ENCODE assay signal across 8 mouse cellular contexts in genomic region chr17:21962107-21962907, GRCm38 (mm10). TPM values are rescaled to one million over a fixed set of nuclear protein-coding genes. Genes with fewer than 3 reads are reported as not detected.
A peak's percentile ranks its signal among the peaks of the same experiment; 100 is the strongest.
DNase-seq lines count a peak whose midpoint lies in the region; ATAC-seq lines count a peak whose summit lies in the region.
"Not testable (repeated sequence)": the region's sequence is repeated elsewhere in the genome, so short reads cannot be mapped to it uniquely, and the experiment has no call there.

Zfp942 (minus strand) TSS chr17:21962464.
Zfp943 (plus strand) TSS chr17:21962552.

- peak within 1 kb of the TSS; percentile 83 for H3K9ac ChIP-seq in heart, embryonic 14.5 days (ENCODE audit: low read length)
- H3K9ac ChIP-seq in liver, embryonic 12.5 days: peak within 1 kb of the TSS; percentile 82

- DNase-seq in CD4-positive helper T cell, adult 2 months (ENCODE audit: low read depth, low spot score): peak; percentile 85
- DNase-seq in fibroblast of lung, adult 2 months (ENCODE audit: low read depth): peak; percentile 32
- peak; percentile 80 for DNase-seq in kidney, postnatal 10 days
- peak; percentile 83 for DNase-seq in naive thymus-derived CD4-positive, alpha-beta T cell, adult 2 months (ENCODE audit: low read depth)
- peak; percentile 69 for DNase-seq in splenic B cell, adult 2 months (ENCODE audit: low read depth, low spot score)

- not testable (repeated sequence) for H3K36me3 ChIP-seq in heart, embryonic 14.5 days (ENCODE audit: control insufficient read depth, insufficient read depth, low read length); liver, embryonic 12.5 days; splenic B cell, adult 2 months (ENCODE audit: control insufficient read depth, insufficient read depth, low read length, poor library complexity, severe bottlenecking)

- not testable (repeated sequence) for H3K4me1 ChIP-seq in brown adipose tissue, adult 24 weeks (ENCODE audit: control insufficient read depth, insufficient read depth, insufficient read length, low read length)
- H3K4me1 ChIP-seq in heart, embryonic 14.5 days (ENCODE audit: control insufficient read depth in 2 of 2, insufficient read depth in 2 of 2, low read length in 2 of 2): peaks cover 0 to 19% of the 10 kb centered on the region in 2 experiments; a peak in 2 of 4 replicates
- H3K4me1 ChIP-seq in liver, embryonic 12.5 days: peaks cover 27% of the 10 kb centered on the region

- H3K27ac ChIP-seq in brown adipose tissue, adult 24 weeks (replicated peaks; ENCODE audit: low read depth, low read length): peak within 1 kb of the TSS; percentile 97
- peak within 1 kb of the TSS; percentile 86 to 95 for H3K27ac ChIP-seq in heart, embryonic 14.5 days (replicated peaks in 1 of 2; ENCODE audit: control insufficient read depth in 1 of 2, insufficient read depth in 1 of 2, low read depth in 2 of 2, low read length in 2 of 2)
- peak within 1 kb of the TSS; percentile 95 for H3K27ac ChIP-seq in liver, embryonic 12.5 days

- peak within 1 kb of the TSS; percentile 76 for H3K4me2 ChIP-seq in heart, embryonic 14.5 days (ENCODE audit: low read length)
- H3K4me2 ChIP-seq in liver, embryonic 12.5 days: peak within 1 kb of the TSS; percentile 74

- not testable (repeated sequence) for H3K9me3 ChIP-seq in heart, embryonic 14.5 days (ENCODE audit: control insufficient read depth, low read length); liver, embryonic 12.5 days (replicated peaks)

- peak; percentile 97 for ATAC-seq in heart, embryonic 14.5 days (ENCODE audit: insufficient number of reproducible peaks, insufficient read depth, low FRiP score, low read depth)
- peak; percentile 99 for ATAC-seq in liver, embryonic 12.5 days

- peak within 1 kb of the TSS; percentile 73 for H3K4me3 ChIP-seq in brown adipose tissue, adult 24 weeks (ENCODE audit: insufficient read depth, low read depth, low read length)
- H3K4me3 ChIP-seq in heart, embryonic 14.5 days (ENCODE audit: control insufficient read depth in 1 of 2, insufficient read depth in 1 of 2, low read depth in 1 of 2, low read length in 2 of 2): peak within 1 kb of the TSS; percentile 76 to 90
- H3K4me3 ChIP-seq in liver, embryonic 12.5 days: peak within 1 kb of the TSS; percentile 75

- H3K27me3 ChIP-seq in heart, embryonic 14.5 days (ENCODE audit: control insufficient read depth, insufficient read depth, low read length); liver, embryonic 12.5 days (replicated peaks); splenic B cell, adult 2 months (ENCODE audit: control insufficient read depth, insufficient read depth, low read length, poor library complexity, severe bottlenecking): not testable (repeated sequence)

- WGBS in heart, embryonic 14.5 days: under 1% methylated on average over 40 of the region's 55 CpGs
- under 1% methylated on average over 43 of the region's 55 CpGs for WGBS in liver, embryonic 12.5 days (ENCODE audit: insufficient replicate concordance)

RNA-seq across cellular contexts. Expression of gene Zfp942, which starts in this region (rescaled TPM):
- 5.2 and 5.5 TPM in 2 replicates for polyA plus RNA-seq in brown adipose tissue, adult 24 weeks (2012; ENCODE audit: insufficient read depth, insufficient read length, missing spikeins)
- polyA plus RNA-seq in heart, embryonic 14.5 days (2014; fragmentation: Nextera tagmentation; extraction: Ambion mirVana): 12.5 and 14.2 TPM in 2 replicates
- 12.0 and 12.9 TPM in 2 replicates for polyA plus RNA-seq in liver, embryonic 12.5 days (2016; fragmentation: Nextera tagmentation; extraction: Ambion mirVana)

RNA-seq across cellular contexts. Expression of gene Zfp943, which starts in this region (rescaled TPM):
- 15.5 and 19.4 TPM in 2 replicates for polyA plus RNA-seq in brown adipose tissue, adult 24 weeks (2012; ENCODE audit: insufficient read depth, insufficient read length, missing spikeins)
- polyA plus RNA-seq in heart, embryonic 14.5 days (2014; fragmentation: Nextera tagmentation; extraction: Ambion mirVana): 15.5 and 17.3 TPM in 2 replicates
- 7.4 and 7.9 TPM in 2 replicates for polyA plus RNA-seq in liver, embryonic 12.5 days (2016; fragmentation: Nextera tagmentation; extraction: Ambion mirVana)

Comparison
In these comparisons a context has a peak if more than half of its experiments do, and no peak if none do; other contexts are left out.
1. Peak in every context shown above with its lines: DNase-seq, ATAC-seq, H3K4me3 ChIP-seq and H3K27ac ChIP-seq.
2. DNase-seq: peak in every context shown above with its lines; median percentile 85 in CD4-positive helper T cell, adult 2 months; 83 in naive thymus-derived CD4-positive, alpha-beta T cell, adult 2 months; 80 in kidney, postnatal 10 days; 69 in splenic B cell, adult 2 months; 32 in fibroblast of lung, adult 2 months.